Mouse (Mus musculus): ENCODE results near the gene S100a2. TPM values are rescaled to one million over a fixed set of nuclear protein-coding genes. Genes with fewer than 3 reads are reported as not detected.

The S100a2 gene
- polyA plus RNA-seq, 3 experiments from 2014 or later = 2.6 TPM; not detected in 2

- ATAC-seq = no peak
Measured at GRCm38 (mm10) chr3:90597736-90598135, 7.7 kb downstream of the S100a2 start.

GRCm38 (mm10) chr3:90598212-90598611 lies 8.2 kb downstream of the S100a2 start:
- ATAC-seq = no peak

- ATAC-seq = no peak
Measured at GRCm38 (mm10) chr3:90599401-90599800, 9.4 kb downstream of the S100a2 start.

- ATAC-seq = no peak
Measured at GRCm38 (mm10) chr3:90600036-90600435, 10.0 kb downstream of the S100a2 start.

- ATAC-seq = no peak
Measured at GRCm38 (mm10) chr3:90600458-90601195, 10.6 kb downstream of the S100a2 start.

GRCm38 (mm10) chr3:90601486-90602110 lies 11.6 kb downstream of the S100a2 start, which contains the start of gene Gm42674:
Gm42674 (plus strand) TSS chr3:90601904.
- ATAC-seq = no peak

- peak; percentile 50 for ATAC-seq
Measured at GRCm38 (mm10) chr3:90603623-90604022, 13.6 kb downstream of the S100a2 start, which contains the start of gene S100a4. S100a4 (plus strand) TSS chr3:90603771.

GRCm38 (mm10) chr3:90604416-90604815 lies 14.4 kb downstream of the S100a2 start:
- ATAC-seq = peak; percentile 26

GRCm38 (mm10) chr3:90605049-90605448 lies 15.0 kb downstream of the S100a2 start:
- ATAC-seq = peak; percentile 55

- no peak for ATAC-seq
Measured at GRCm38 (mm10) chr3:90605736-90606135, 15.7 kb downstream of the S100a2 start.

- no peak for ATAC-seq
Measured at GRCm38 (mm10) chr3:90606185-90606584, 16.1 kb downstream of the S100a2 start.

- no peak for ATAC-seq
Measured at GRCm38 (mm10) chr3:90607361-90607760, 17.3 kb downstream of the S100a2 start.

GRCm38 (mm10) chr3:90608223-90608622 lies 18.2 kb downstream of the S100a2 start, which contains the start of gene S100a5:
S100a5 (plus strand) TSS chr3:90608523.
- ATAC-seq = no peak

- ATAC-seq = no peak
Measured at GRCm38 (mm10) chr3:90609102-90609501, 19.1 kb downstream of the S100a2 start.

GRCm38 (mm10) chr3:90611494-90611893 lies 21.4 kb downstream of the S100a2 start:
- ATAC-seq = no peak

GRCm38 (mm10) chr3:90612061-90612460 lies 22.0 kb downstream of the S100a2 start:
- ATAC-seq = peak; percentile 11

GRCm38 (mm10) chr3:90612728-90613291 lies 22.8 kb downstream of the S100a2 start, which contains the start of gene S100a6:
S100a6 (plus strand) TSS chr3:90612882.
- ATAC-seq = peak; percentile 84

- ATAC-seq = no peak
Measured at GRCm38 (mm10) chr3:90613461-90614147, 23.6 kb downstream of the S100a2 start.

GRCm38 (mm10) chr3:90614148-90614530 lies 24.1 kb downstream of the S100a2 start:
- ATAC-seq = no peak

- ATAC-seq = no peak
Measured at GRCm38 (mm10) chr3:90614611-90615251, 24.7 kb downstream of the S100a2 start.

GRCm38 (mm10) chr3:90615415-90615814 lies 25.4 kb downstream of the S100a2 start:
- ATAC-seq = peak; percentile 83

- no peak for ATAC-seq
Measured at GRCm38 (mm10) chr3:90615911-90616310, 25.9 kb downstream of the S100a2 start.

Measured in inflammation-experienced regulatory T-cells, adult 6 months (primary cell).